Mouse (Mus musculus) left cerebral cortex, adult 2 months (tissue): ENCODE results near the gene Tgfb2. TPM values are rescaled to one million over a fixed set of nuclear protein-coding genes. Genes with fewer than 3 reads are reported as not detected.

Experiments used
- DNase-seq, 2 experiments: peaks; one replicate each; pipeline ENCODE4 v3.0.0; 2021 to 2022; ENCODE audit warnings: low spot score in 2 of 2, mixed read lengths in 1 of 2; ENCODE audit errors: extremely low spot score in 1 of 2
- H3K27ac ChIP-seq: fragments of 200-600 bp; 2 replicates; pipeline ENCODE4 v1.8.1; 2022
- H3K4me3 ChIP-seq: fragments of 200-600 bp; 2 replicates; pipeline ENCODE4 v1.8.1; 2022
- CTCF ChIP-seq: fragments of 200-600 bp; IDR thresholded peaks from 2 replicates; pipeline ENCODE4 v1.8.1; 2022; ENCODE audit warnings: antibody characterized with exemption, mild to moderate bottlenecking, moderate library complexity
- intact Hi-C: fragments of 180-260 bp; cut with DNase I; formaldehyde crosslinking; loops from one replicate; pipeline ENCODE4 v1.15.1; 2025
- total RNA-seq, 2 experiments: library from RNA; stranded (reverse); gene quantifications; 2 replicates each; pipeline ENCODE4 v1.2.3; 2021

Gene Tgfb2
- total RNA-seq, 2 experiments from 2014 or later, result 6.0 to 7.4 TPM

GRCm38 (mm10) chr1:186663412-186663811, 42.4 kb downstream of the Tgfb2 start:
- no peak for TF ChIP-seq CTCF
- intact Hi-C loops, result no loop called here
- H3K27ac ChIP-seq, result no peak overlapping the region
- no peak for DNase-seq
- H3K4me3 ChIP-seq, result no peak overlapping the region

GRCm38 (mm10) chr1:186662996-186663395, 42.8 kb downstream of the Tgfb2 start:
- H3K27ac ChIP-seq, result no peak overlapping the region
- no peak for DNase-seq
- no peak overlapping the region for H3K4me3 ChIP-seq
- intact Hi-C loops, result no loop called here
- no peak for TF ChIP-seq CTCF

GRCm38 (mm10) chr1:186661206-186661921, 44.4 kb downstream of the Tgfb2 start:
- intact Hi-C loops, result no loop called here
- Histone ChIP-seq H3K27ac (no peak overlapping the region), H3K4me3 (no peak overlapping the region)
- no peak for TF ChIP-seq CTCF
- no peak for DNase-seq

GRCm38 (mm10) chr1:186658783-186659182, 47.0 kb downstream of the Tgfb2 start:
- no peak for TF ChIP-seq CTCF
- no peak for DNase-seq
- H3K4me3 ChIP-seq, result no peak overlapping the region
- no peak overlapping the region for H3K27ac ChIP-seq
- intact Hi-C loops, result loop anchor here (5.0 kb wide), 1 partner anchor 44 kb away; no protein-coding TSS in a partner anchor

GRCm38 (mm10) chr1:186657559-186658219, 48.1 kb downstream of the Tgfb2 start:
- intact Hi-C loops, result loop anchor here (5.0 kb wide), 1 partner anchor 45 kb away; no protein-coding TSS in a partner anchor
- Histone ChIP-seq H3K27ac (no peak overlapping the region), H3K4me3 (no peak overlapping the region)
- DNase-seq, result no peak
- no peak for TF ChIP-seq CTCF

- intact Hi-C loops, result loop anchor here (5.0 kb wide), 1 partner anchor 45 kb away; no protein-coding TSS in a partner anchor
- Histone ChIP-seq H3K4me3 (no peak overlapping the region), H3K27ac (no peak overlapping the region)
- TF ChIP-seq CTCF, result no peak
- DNase-seq, result no peak
Observed at GRCm38 (mm10) chr1:186656732-186657329, 49.0 kb downstream of the Tgfb2 start.

GRCm38 (mm10) chr1:186656201-186656600, 49.6 kb downstream of the Tgfb2 start:
- intact Hi-C loops, result loop anchor here (5.0 kb wide), 1 partner anchor 46 kb away; no protein-coding TSS in a partner anchor
- no peak overlapping the region for H3K4me3 ChIP-seq
- DNase-seq, result no peak
- no peak for TF ChIP-seq CTCF
- H3K27ac ChIP-seq, result no peak overlapping the region

GRCm38 (mm10) chr1:186655096-186655495, 50.7 kb downstream of the Tgfb2 start:
- H3K27ac ChIP-seq, result no peak overlapping the region
- intact Hi-C loops, result loop anchor here (5.0 kb wide), 1 partner anchor 47 kb away; no protein-coding TSS in a partner anchor
- TF ChIP-seq CTCF, result no peak; the same call in none of the 2 replicates

GRCm38 (mm10) chr1:186652208-186652607, 53.6 kb downstream of the Tgfb2 start:
- TF ChIP-seq CTCF, result no peak
- H3K27ac ChIP-seq, result no peak overlapping the region
- intact Hi-C loops, result no loop called here
- no peak for DNase-seq
- H3K4me3 ChIP-seq, result no peak overlapping the region

More at GRCm38 (mm10) chr1:186655096-186655495, 50.7 kb downstream of the Tgfb2 start:
- DNase-seq, result peak in 1 of 2 experiments; percentile 28
- H3K4me3 ChIP-seq, result no peak overlapping the region

- TF ChIP-seq CTCF, result no peak
- DNase-seq, result no peak
- Histone ChIP-seq H3K4me3 (no peak overlapping the region), H3K27ac (no peak overlapping the region)
- intact Hi-C loops, result no loop called here
Observed at GRCm38 (mm10) chr1:186650011-186650410, 55.8 kb downstream of the Tgfb2 start.

- Histone ChIP-seq H3K27ac (no peak overlapping the region), H3K4me3 (no peak overlapping the region)
- TF ChIP-seq CTCF, result no peak
- intact Hi-C loops, result no loop called here
- DNase-seq, result no peak
Observed at GRCm38 (mm10) chr1:186637304-186638213, 68.2 kb downstream of the Tgfb2 start.
